Mouse (Mus musculus) testis, postnatal 10 days (tissue): ENCODE data around the gene Pdzk1ip1.

Experiments used
- DNase-seq: peaks from one replicate; pipeline ENCODE4 v3.0.0; 2021; ENCODE audit warnings: low spot score

Pdzk1ip1 gene

GRCm38 (mm10) chr4:115088611-115089338 lies at the start of gene Pdzk1ip1:
TSS of gene Pdzk1ip1 (plus strand) at chr4:115088708.
- DNase-seq: peak; percentile 31

GRCm38 (mm10) chr4:115045621-115046020 lies 42.9 kb upstream of the Pdzk1ip1 start:
- DNase-seq: no peak

GRCm38 (mm10) chr4:115047750-115048149 lies 40.8 kb upstream of the Pdzk1ip1 start:
- peak; percentile 66 for DNase-seq

GRCm38 (mm10) chr4:115048190-115048589 lies 40.3 kb upstream of the Pdzk1ip1 start:
- DNase-seq: no peak

- DNase-seq: no peak
Observed at GRCm38 (mm10) chr4:115051245-115051644, 37.3 kb upstream of the Pdzk1ip1 start.

GRCm38 (mm10) chr4:115052343-115053005 lies 36.0 kb upstream of the Pdzk1ip1 start:
- DNase-seq: peak; percentile 49

- DNase-seq: no peak
Observed at GRCm38 (mm10) chr4:115055044-115055443, 33.5 kb upstream of the Pdzk1ip1 start.

- DNase-seq: no peak
Observed at GRCm38 (mm10) chr4:115055691-115056090, 32.8 kb upstream of the Pdzk1ip1 start.

- DNase-seq: peak; percentile 49
Observed at GRCm38 (mm10) chr4:115056371-115056920, 32.1 kb upstream of the Pdzk1ip1 start, which contains the start of gene Tal1. TSS of gene Tal1 (plus strand) at chr4:115056426.

GRCm38 (mm10) chr4:115056921-115057673 lies 31.4 kb upstream of the Pdzk1ip1 start:
- DNase-seq: peak; percentile 46

- peak; percentile 43 for DNase-seq
Observed at GRCm38 (mm10) chr4:115057674-115058316, 30.7 kb upstream of the Pdzk1ip1 start.

- no peak for DNase-seq
Observed at GRCm38 (mm10) chr4:115058317-115058761, 30.2 kb upstream of the Pdzk1ip1 start.

GRCm38 (mm10) chr4:115058871-115059590 lies 29.5 kb upstream of the Pdzk1ip1 start:
- no peak for DNase-seq

GRCm38 (mm10) chr4:115059871-115060270 lies 28.6 kb upstream of the Pdzk1ip1 start:
- no peak for DNase-seq

- no peak for DNase-seq
Observed at GRCm38 (mm10) chr4:115060753-115061152, 27.8 kb upstream of the Pdzk1ip1 start.

GRCm38 (mm10) chr4:115062540-115062874 lies 26.0 kb upstream of the Pdzk1ip1 start:
- no peak for DNase-seq

GRCm38 (mm10) chr4:115062875-115063517 lies 25.5 kb upstream of the Pdzk1ip1 start:
- peak; percentile 48 for DNase-seq

GRCm38 (mm10) chr4:115063518-115064239 lies 24.8 kb upstream of the Pdzk1ip1 start:
- no peak for DNase-seq

- DNase-seq: no peak
Observed at GRCm38 (mm10) chr4:115071668-115072067, 16.8 kb upstream of the Pdzk1ip1 start.

- DNase-seq: no peak
Observed at GRCm38 (mm10) chr4:115074789-115075188, 13.7 kb upstream of the Pdzk1ip1 start.
